Mouse (Mus musculus) C2C12 (cell line): ENCODE measurements at regions not wholly inside any gene's neighbourhood (a gene's known extent, or its start where the extent isn't known, plus 50 kb on each side); places are given as distances from the start of the nearest gene placed in this dataset.

Experiments
- CTCF ChIP-seq: IDR thresholded peaks from one replicate; pipeline ENCODE4 v1.5.1; 2011; ENCODE audit not compliant: control insufficient read depth, insufficient read depth, insufficient read length
- MYOD1 ChIP-seq: IDR thresholded peaks from one replicate; pipeline ENCODE4 v1.6.1; 2011; ENCODE audit warnings: low read depth; ENCODE audit not compliant: control insufficient read depth, insufficient read length

DNA sequence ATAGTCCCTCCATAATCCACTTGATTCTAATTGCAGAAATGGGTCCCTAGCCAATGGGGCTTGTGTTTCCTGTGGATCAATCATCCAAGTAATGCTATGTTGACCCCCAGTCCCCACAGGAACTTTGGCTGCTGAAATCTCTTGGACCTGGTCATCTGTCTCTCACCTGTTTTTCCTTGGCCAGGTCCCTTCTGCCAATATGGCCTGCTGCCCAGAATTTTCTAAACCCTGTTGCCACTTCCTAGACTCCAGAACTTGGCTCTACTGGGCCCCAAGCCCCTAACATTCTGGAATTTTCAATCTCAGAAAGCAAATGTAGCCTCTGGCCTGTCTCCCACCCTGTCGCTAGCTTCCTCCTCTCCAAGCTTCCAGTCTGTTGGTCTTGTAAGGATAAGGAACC is 139.6 kb downstream of the Inhbb start:
- TF ChIP-seq CTCF (no peak), MYOD1 (no peak)
